Mouse (Mus musculus): Measurements from ENCODE around the gene Rpl9. TPM values are rescaled to one million over a fixed set of nuclear protein-coding genes. Genes with fewer than 3 reads are reported as not detected.
A peak's percentile ranks its signal among the peaks of the same experiment; 100 is the strongest.

The Rpl9 gene
- polyA plus RNA-seq, 1 experiment from 2014 or later, result 1,248 TPM

DNA sequence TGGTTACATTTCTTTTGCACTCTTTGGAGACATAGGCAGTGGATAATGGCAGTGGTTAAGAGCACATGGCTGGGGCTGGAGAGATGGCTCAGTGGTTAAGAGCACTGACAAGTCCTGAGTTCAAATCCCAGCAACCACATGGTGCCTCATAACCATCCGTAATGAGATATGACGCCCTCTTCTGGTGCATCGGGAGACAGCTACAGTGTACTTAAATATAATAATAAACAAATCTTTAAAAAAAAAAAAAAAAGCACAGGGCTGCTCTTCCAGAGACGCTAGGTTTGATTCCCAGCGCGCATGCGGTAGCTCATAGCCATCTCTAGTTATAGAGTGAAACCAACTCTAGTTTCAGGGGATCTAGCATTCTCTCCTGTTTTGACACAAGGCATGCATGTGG, 3.2 kb upstream of the Rpl9 start:
- Histone ChIP-seq H3K4me3 (ENCODE audit: low read depth, low read length) (no peak overlapping the region), H3K36me3 (ENCODE audit: control insufficient read depth, insufficient read depth, low read length) (peaks cover 19% of the 10 kb centered on the region), H3K9ac (ENCODE audit: low read depth, low read length) (no peak overlapping the region), H3K27ac (ENCODE audit: low read depth, low read length) (no peak overlapping the region), H3K27me3 (replicated peaks; ENCODE audit: control insufficient read depth, insufficient read depth, low read length) (no peaks in the 10 kb centered on the region), H3K4me1 (replicated peaks; ENCODE audit: control insufficient read depth, insufficient read depth, low read length) (peaks cover 6% of the 10 kb centered on the region), H3K4me2 (no peak overlapping the region), H3K9me3 (ENCODE audit: control insufficient read depth, low read length) (no peaks in the 10 kb centered on the region)
- 85% methylated on average over 7 of the region's 7 CpGs for WGBS
- DNase-seq (ENCODE audit: low spot score), result no peak
- no peak for ATAC-seq (replicated peaks; ENCODE audit: low FRiP score)

GRCm38 (mm10) chr5:65391753-65392152, 509 bp upstream of the Rpl9 start:
- H3K27me3 ChIP-seq (replicated peaks; ENCODE audit: control insufficient read depth, insufficient read depth, low read length), result no peaks in the 10 kb centered on the region
- peak; percentile 42 for ATAC-seq (replicated peaks; ENCODE audit: low FRiP score)
- peaks cover 15% of the 10 kb centered on the region for H3K4me1 ChIP-seq (replicated peaks; ENCODE audit: control insufficient read depth, insufficient read depth, low read length)
- H3K36me3 ChIP-seq (ENCODE audit: control insufficient read depth, insufficient read depth, low read length), result peaks cover 35% of the 10 kb centered on the region
- no peak for DNase-seq (ENCODE audit: low spot score)
- H3K9ac ChIP-seq (ENCODE audit: low read depth, low read length), result peak overlapping the region; percentile 66
- no peak overlapping the region for H3K27ac ChIP-seq (ENCODE audit: low read depth, low read length)
- 4% methylated on average over 12 of the region's 12 CpGs for WGBS
- H3K4me2 ChIP-seq, result peak overlapping the region; percentile 68
- no peaks in the 10 kb centered on the region for H3K9me3 ChIP-seq (ENCODE audit: control insufficient read depth, low read length)
- H3K4me3 ChIP-seq (ENCODE audit: low read depth, low read length), result peak overlapping the region; percentile 96

GRCm38 (mm10) chr5:65387008-65387867, 4.0 kb downstream of the Rpl9 start:
- Histone ChIP-seq H3K9me3 (ENCODE audit: control insufficient read depth, low read length) (no peaks in the 10 kb centered on the region), H3K27me3 (replicated peaks; ENCODE audit: control insufficient read depth, insufficient read depth, low read length) (no peaks in the 10 kb centered on the region), H3K4me3 (ENCODE audit: low read depth, low read length) (no peak overlapping the region), H3K4me2 (no peak overlapping the region), H3K36me3 (ENCODE audit: control insufficient read depth, insufficient read depth, low read length) (peaks cover 27% of the 10 kb centered on the region), H3K9ac (ENCODE audit: low read depth, low read length) (no peak overlapping the region), H3K27ac (ENCODE audit: low read depth, low read length) (no peak overlapping the region; the same call in 1 of the 2 replicates), H3K4me1 (replicated peaks; ENCODE audit: control insufficient read depth, insufficient read depth, low read length) (peaks cover 15% of the 10 kb centered on the region)
- no peak for ATAC-seq (replicated peaks; ENCODE audit: low FRiP score)
- no peak for DNase-seq (ENCODE audit: low spot score)
- 70% methylated on average over 6 of the region's 6 CpGs for WGBS

DNA sequence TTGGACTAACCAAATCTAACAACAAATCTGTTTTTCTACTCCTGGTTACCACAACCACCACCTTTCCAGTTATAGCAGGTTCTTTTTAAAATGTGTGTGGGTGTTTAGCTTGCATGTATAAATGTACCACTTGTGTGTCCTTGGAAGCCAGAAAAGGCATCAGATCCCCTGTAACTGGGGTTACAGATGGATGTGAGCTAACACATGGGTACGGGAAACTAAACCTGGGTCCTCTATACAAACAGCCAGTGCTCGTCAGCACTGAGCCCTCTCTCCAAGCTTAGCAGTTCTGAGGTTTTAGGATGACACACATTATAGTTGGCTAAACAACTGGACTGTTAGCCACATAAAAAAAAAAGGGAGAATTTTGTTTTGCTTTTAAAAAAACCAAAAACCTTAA, 5.5 kb downstream of the Rpl9 start:
- Histone ChIP-seq H3K9me3 (ENCODE audit: control insufficient read depth, low read length) (no peaks in the 10 kb centered on the region), H3K4me2 (no peak overlapping the region), H3K9ac (ENCODE audit: low read depth, low read length) (no peak overlapping the region), H3K4me3 (ENCODE audit: low read depth, low read length) (no peak overlapping the region), H3K36me3 (ENCODE audit: control insufficient read depth, insufficient read depth, low read length) (peaks cover 27% of the 10 kb centered on the region), H3K27ac (ENCODE audit: low read depth, low read length) (no peak overlapping the region), H3K27me3 (replicated peaks; ENCODE audit: control insufficient read depth, insufficient read depth, low read length) (no peaks in the 10 kb centered on the region), H3K4me1 (replicated peaks; ENCODE audit: control insufficient read depth, insufficient read depth, low read length) (peaks cover 15% of the 10 kb centered on the region)
- no peak for DNase-seq (ENCODE audit: low spot score)
- no peak for ATAC-seq (replicated peaks; ENCODE audit: low FRiP score)
- WGBS, result 61% methylated on average over 2 of the region's 2 CpGs

DNA sequence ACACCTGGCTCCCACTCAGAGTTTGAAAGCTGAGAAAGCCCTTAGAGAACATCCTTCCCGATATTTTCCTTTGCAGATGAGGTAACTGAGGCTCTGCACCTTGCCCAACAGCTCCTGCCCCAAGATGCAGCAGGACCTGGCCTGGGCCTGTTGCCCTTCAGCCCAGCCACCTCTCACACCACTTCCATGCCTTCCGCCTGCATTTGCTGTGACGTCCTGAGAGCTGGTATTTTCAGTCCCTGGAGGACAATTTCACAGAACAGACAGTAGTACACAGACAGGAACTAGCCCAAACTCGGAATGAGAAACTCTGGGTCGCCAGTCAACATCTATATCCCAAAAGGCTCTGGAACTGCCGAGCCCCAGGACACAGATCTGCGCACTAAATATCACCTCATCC, 16.5 kb downstream of the Rpl9 start:
- Histone ChIP-seq H3K9ac (ENCODE audit: low read depth, low read length) (no peak overlapping the region), H3K4me2 (no peak overlapping the region), H3K9me3 (ENCODE audit: control insufficient read depth, low read length) (no peaks in the 10 kb centered on the region), H3K27me3 (replicated peaks; ENCODE audit: control insufficient read depth, insufficient read depth, low read length) (no peaks in the 10 kb centered on the region), H3K27ac (ENCODE audit: low read depth, low read length) (no peak overlapping the region), H3K36me3 (ENCODE audit: control insufficient read depth, insufficient read depth, low read length) (peaks cover 1% of the 10 kb centered on the region; the same call in 1 of the 2 replicates), H3K4me1 (replicated peaks; ENCODE audit: control insufficient read depth, insufficient read depth, low read length) (no peaks in the 10 kb centered on the region), H3K4me3 (ENCODE audit: low read depth, low read length) (no peak overlapping the region)
- 71% methylated on average over 7 of the region's 7 CpGs for WGBS
- DNase-seq (ENCODE audit: low spot score), result no peak
- no peak for ATAC-seq (replicated peaks; ENCODE audit: low FRiP score)

DNA sequence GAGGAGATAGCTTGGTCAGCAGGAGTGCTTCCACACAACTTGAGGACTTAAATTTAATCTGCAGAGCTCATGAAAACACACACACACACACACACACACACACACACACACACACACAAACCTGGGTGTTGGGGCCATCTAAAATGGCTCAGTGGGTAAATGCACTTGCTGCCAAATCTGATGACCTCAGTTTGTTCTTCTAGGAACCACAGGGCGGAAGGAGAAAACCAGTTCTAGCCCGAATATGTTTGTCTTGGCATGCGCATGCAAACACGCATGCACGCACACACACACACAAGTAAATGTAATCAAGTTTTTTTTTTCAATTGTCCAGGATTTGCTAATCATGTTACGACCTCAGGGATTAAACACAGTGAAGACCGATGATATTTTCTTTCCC, 19.7 kb downstream of the Rpl9 start:
- no peak for ATAC-seq (replicated peaks; ENCODE audit: low FRiP score)
- no peaks in the 10 kb centered on the region for H3K27me3 ChIP-seq (replicated peaks; ENCODE audit: control insufficient read depth, insufficient read depth, low read length)

DNA sequence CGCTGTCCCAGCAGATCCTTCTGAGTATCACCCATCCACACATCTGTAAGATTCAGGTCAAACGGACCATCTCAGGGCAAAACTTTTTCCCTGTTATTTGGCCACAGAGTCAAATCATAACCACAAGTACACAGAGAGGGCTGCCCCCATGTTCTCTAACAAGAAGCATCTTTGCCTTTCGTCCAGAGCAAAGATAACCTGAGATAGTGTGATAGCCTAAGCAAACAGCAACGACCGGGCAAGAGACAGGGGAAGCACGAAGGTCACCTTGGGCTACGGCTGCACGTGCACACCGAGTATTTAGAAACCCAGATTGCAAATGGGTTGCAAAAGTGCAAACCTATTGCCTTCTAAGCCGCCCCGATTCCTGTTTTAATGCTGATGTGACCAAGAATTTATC, 23.4 kb downstream of the Rpl9 start:
- Histone ChIP-seq H3K4me1 (replicated peaks; ENCODE audit: control insufficient read depth, insufficient read depth, low read length) (no peaks in the 10 kb centered on the region), H3K27me3 (replicated peaks; ENCODE audit: control insufficient read depth, insufficient read depth, low read length) (no peaks in the 10 kb centered on the region), H3K9me3 (ENCODE audit: control insufficient read depth, low read length) (no peaks in the 10 kb centered on the region), H3K4me2 (peak overlapping the region; percentile 6; the same call in 1 of the 2 replicates), H3K9ac (ENCODE audit: low read depth, low read length) (no peak overlapping the region), H3K27ac (ENCODE audit: low read depth, low read length) (no peak overlapping the region), H3K4me3 (ENCODE audit: low read depth, low read length) (no peak overlapping the region), H3K36me3 (ENCODE audit: control insufficient read depth, insufficient read depth, low read length) (no peaks in the 10 kb centered on the region)
- no peak for DNase-seq (ENCODE audit: low spot score)
- 78% methylated on average over 11 of the region's 11 CpGs for WGBS
- ATAC-seq (replicated peaks; ENCODE audit: low FRiP score), result no peak; the same call in 1 of the 2 replicates

More for the DNA sequence above, 19.7 kb downstream of the Rpl9 start:
- Histone ChIP-seq H3K27ac (ENCODE audit: low read depth, low read length) (no peak overlapping the region), H3K9ac (ENCODE audit: low read depth, low read length) (no peak overlapping the region), H3K9me3 (ENCODE audit: control insufficient read depth, low read length) (no peaks in the 10 kb centered on the region), H3K4me1 (replicated peaks; ENCODE audit: control insufficient read depth, insufficient read depth, low read length) (no peaks in the 10 kb centered on the region), H3K36me3 (ENCODE audit: control insufficient read depth, insufficient read depth, low read length) (no peaks in the 10 kb centered on the region), H3K4me2 (no peak overlapping the region), H3K4me3 (ENCODE audit: low read depth, low read length) (no peak overlapping the region)
- no peak for DNase-seq (ENCODE audit: low spot score)
- 92% methylated on average over 7 of the region's 7 CpGs for WGBS

DNA sequence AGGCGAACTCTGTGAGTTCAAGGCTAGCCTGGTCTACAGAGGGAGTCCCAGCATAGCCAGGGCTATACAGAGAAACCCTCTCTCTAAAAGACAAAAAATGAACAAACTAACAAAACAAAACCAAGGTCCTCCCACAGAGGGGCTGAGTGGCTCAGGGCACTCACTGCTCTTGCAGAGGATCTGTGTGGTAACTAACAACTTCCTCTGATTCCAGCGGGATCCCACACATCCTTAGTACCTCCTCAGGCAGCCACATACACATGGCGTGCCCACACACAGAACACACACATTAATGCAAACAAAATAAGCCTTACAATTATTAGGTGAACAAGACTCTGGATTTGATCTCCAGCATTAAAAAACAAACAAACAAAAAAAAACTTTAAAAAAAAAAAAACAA, 33.5 kb downstream of the Rpl9 start:
- DNase-seq (ENCODE audit: low spot score) (no peak), ATAC-seq (replicated peaks; ENCODE audit: low FRiP score) (no peak)
- Histone ChIP-seq H3K9me3 (ENCODE audit: control insufficient read depth, low read length) (0 out of 2 replicates have a peak, but pooled peaks cover 2% of the 10 kb centered on the region), H3K4me3 (ENCODE audit: low read depth, low read length) (no peak overlapping the region), H3K27me3 (replicated peaks; ENCODE audit: control insufficient read depth, insufficient read depth, low read length) (no peaks in the 10 kb centered on the region), H3K4me2 (no peak overlapping the region), H3K4me1 (replicated peaks; ENCODE audit: control insufficient read depth, insufficient read depth, low read length) (no peaks in the 10 kb centered on the region), H3K27ac (ENCODE audit: low read depth, low read length) (no peak overlapping the region), H3K9ac (ENCODE audit: low read depth, low read length) (no peak overlapping the region), H3K36me3 (ENCODE audit: control insufficient read depth, insufficient read depth, low read length) (no peaks in the 10 kb centered on the region)
- 69% methylated on average over 3 of the region's 3 CpGs for WGBS

DNA sequence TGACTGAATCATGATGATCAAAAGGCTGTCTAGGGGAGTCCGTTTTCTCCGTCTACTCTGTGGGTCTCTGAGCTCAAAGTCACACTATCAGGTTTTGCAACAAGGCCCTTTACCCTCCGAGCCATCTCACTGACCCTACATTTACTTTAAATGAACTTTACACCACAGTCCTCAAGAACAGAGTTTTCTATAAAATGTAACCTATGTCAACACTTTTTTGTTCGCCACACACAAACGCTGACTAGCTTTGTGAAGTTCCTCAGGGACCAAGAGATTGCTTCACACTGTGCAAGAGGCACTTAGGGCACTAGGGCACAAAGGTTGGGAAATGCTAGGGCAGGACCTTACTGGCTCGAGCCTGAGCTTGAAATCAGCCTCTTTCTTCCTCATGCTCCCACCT, 34.4 kb downstream of the Rpl9 start:
- H3K4me1 ChIP-seq (replicated peaks; ENCODE audit: control insufficient read depth, insufficient read depth, low read length), result no peaks in the 10 kb centered on the region
- no peaks in the 10 kb centered on the region for H3K36me3 ChIP-seq (ENCODE audit: control insufficient read depth, insufficient read depth, low read length)
- H3K27ac ChIP-seq (ENCODE audit: low read depth, low read length), result 0 out of 2 replicates have a peak overlapping the region, but pooled peaks have one; percentile 39
- 73% methylated on average over 6 of the region's 6 CpGs for WGBS
- H3K27me3 ChIP-seq (replicated peaks; ENCODE audit: control insufficient read depth, insufficient read depth, low read length), result no peaks in the 10 kb centered on the region
- no peak overlapping the region for H3K9ac ChIP-seq (ENCODE audit: low read depth, low read length)
- ATAC-seq (replicated peaks; ENCODE audit: low FRiP score) (peak; percentile 51; the same call in 1 of the 2 replicates), DNase-seq (ENCODE audit: low spot score) (no peak)
- no peak overlapping the region for H3K4me2 ChIP-seq
- no peak overlapping the region for H3K4me3 ChIP-seq (ENCODE audit: low read depth, low read length)
- H3K9me3 ChIP-seq (ENCODE audit: control insufficient read depth, low read length), result 0 out of 2 replicates have a peak, but pooled peaks cover 2% of the 10 kb centered on the region
